Mouse (Mus musculus) hematopoietic stem cell, adult 5-6 weeks (primary cell): ENCODE results near the gene Rgs9bp. TPM values are rescaled to one million over a fixed set of nuclear protein-coding genes. Genes with fewer than 3 reads are reported as not detected.
"Not testable (repeated sequence)": the region's sequence is repeated elsewhere in the genome, so short reads cannot be mapped to it uniquely, and the experiment has no call there.

Source experiments
- ATAC-seq, 2 experiments: fragments of 125-278 bp in 1 of 2; replicated peaks in 1 of 2; 2 replicates each; pipeline ENCODE4 v1.8.0; 2016 to 2017; ENCODE audit warnings: inconsistent platforms in 2 of 2, mild to moderate bottlenecking in 2 of 2, moderate number of reproducible peaks in 2 of 2, low read depth in 1 of 2, moderate TSS enrichment in 1 of 2; ENCODE audit not compliant: low FRiP score in 2 of 2, poor library complexity in 2 of 2, severe bottlenecking in 2 of 2, insufficient read depth in 1 of 2, low TSS enrichment in 1 of 2
- total RNA-seq: library from RNA; stranded (forward); fragments of 172-1452, 232-1000 nt; gene quantifications from 2 replicates; pipeline ENCODE4 v1.2.3, GENCODE M21; 2017

Gene Rgs9bp
- total RNA-seq, 1 experiment from 2014 or later = 0.84 TPM

- peak; percentile 88 to 95 for ATAC-seq
Observed at GRCm38 (mm10) chr7:35586055-35586905, 898 bp upstream of the Rgs9bp start, which contains the start of gene Ankrd27. Gene Ankrd27, plus strand, starts transcription at chr7:35586244.

- no peak for ATAC-seq
Observed at GRCm38 (mm10) chr7:35584786-35585190, 594 bp downstream of the Rgs9bp start.

- ATAC-seq = no peak
Observed at GRCm38 (mm10) chr7:35584068-35584785, 1.2 kb downstream of the Rgs9bp start.

- ATAC-seq = no peak
Observed at GRCm38 (mm10) chr7:35583476-35584025, 1.8 kb downstream of the Rgs9bp start.

- no peak for ATAC-seq
Observed at GRCm38 (mm10) chr7:35582719-35583118, 2.7 kb downstream of the Rgs9bp start.

- ATAC-seq = peak; percentile 69 to 77; a peak in 3 of 4 replicates
Observed at GRCm38 (mm10) chr7:35579849-35580248, 5.5 kb downstream of the Rgs9bp start.

- ATAC-seq = not testable (repeated sequence)
Observed at GRCm38 (mm10) chr7:35570883-35571282, 14.5 kb downstream of the Rgs9bp start.

GRCm38 (mm10) chr7:35569724-35570123 lies 15.7 kb downstream of the Rgs9bp start:
- ATAC-seq = not testable (repeated sequence)

- ATAC-seq = not testable (repeated sequence)
Observed at GRCm38 (mm10) chr7:35565965-35566364, 19.4 kb downstream of the Rgs9bp start.

- not testable (repeated sequence) for ATAC-seq
Observed at GRCm38 (mm10) chr7:35564872-35565271, 20.5 kb downstream of the Rgs9bp start.

GRCm38 (mm10) chr7:35564067-35564865 lies 21.1 kb downstream of the Rgs9bp start:
- ATAC-seq = no peak

- no peak for ATAC-seq
Observed at GRCm38 (mm10) chr7:35563071-35563470, 22.3 kb downstream of the Rgs9bp start.

GRCm38 (mm10) chr7:35559838-35560237 lies 25.5 kb downstream of the Rgs9bp start:
- ATAC-seq = no peak

GRCm38 (mm10) chr7:35558681-35559080 lies 26.7 kb downstream of the Rgs9bp start:
- ATAC-seq = no peak

- peak; percentile 31 to 44; a peak in 3 of 4 replicates for ATAC-seq
Observed at GRCm38 (mm10) chr7:35557577-35557976, 27.8 kb downstream of the Rgs9bp start.

GRCm38 (mm10) chr7:35556905-35557304 lies 28.5 kb downstream of the Rgs9bp start:
- no peak for ATAC-seq

- no peak for ATAC-seq
Observed at GRCm38 (mm10) chr7:35556205-35556603, 29.2 kb downstream of the Rgs9bp start, which contains the start of gene Nudt19. Gene Nudt19, minus strand, starts transcription at chr7:35556304.
